Mouse (Mus musculus): ENCODE measurements around the gene Cdkn1c.

- TF ChIP-seq CTCF (IDR thresholded peaks at IDR 0.05; ENCODE audit: low read depth) (no peak), EP300 (IDR thresholded peaks at IDR 0.05; ENCODE audit: low read depth) (no peak)
Observed at GRCm38 (mm10) chr7:143444580-143444954, 16.3 kb downstream of the Cdkn1c start.
